Mouse (Mus musculus) monocyte, adult 2 months (primary cell): Measurements from ENCODE around the gene Gpr108.
A peak's percentile ranks its signal among the peaks of the same experiment; 100 is the strongest.

Source experiments
- DNase-seq, 2 experiments: peaks; one replicate each; pipeline ENCODE4 v3.0.0; 2022; ENCODE audit warnings: low spot score in 2 of 2, low read depth in 1 of 2

Gene Gpr108

GRCm38 (mm10) chr17:57246663-57247392, 1.4 kb downstream of the Gpr108 start:
- no peak for DNase-seq

- no peak for DNase-seq
Measured at GRCm38 (mm10) chr17:57245311-57245929, 2.8 kb downstream of the Gpr108 start.

- no peak for DNase-seq
Measured at GRCm38 (mm10) chr17:57243650-57244370, 4.4 kb downstream of the Gpr108 start.

GRCm38 (mm10) chr17:57237181-57237580, 11.1 kb downstream of the Gpr108 start:
- no peak for DNase-seq

GRCm38 (mm10) chr17:57235803-57236202, 12.4 kb downstream of the Gpr108 start:
- no peak for DNase-seq

- no peak for DNase-seq
Measured at GRCm38 (mm10) chr17:57234254-57234928, 13.9 kb downstream of the Gpr108 start.

GRCm38 (mm10) chr17:57233038-57233437, 15.2 kb downstream of the Gpr108 start:
- DNase-seq, result no peak

- DNase-seq, result no peak
Measured at GRCm38 (mm10) chr17:57232200-57232599, 16.0 kb downstream of the Gpr108 start.

GRCm38 (mm10) chr17:57231321-57231771, 16.9 kb downstream of the Gpr108 start:
- DNase-seq, result no peak

- no peak for DNase-seq
Measured at GRCm38 (mm10) chr17:57230728-57231125, 17.5 kb downstream of the Gpr108 start.

GRCm38 (mm10) chr17:57229851-57230727, 18.2 kb downstream of the Gpr108 start:
- DNase-seq, result no peak

GRCm38 (mm10) chr17:57228873-57229272, 19.4 kb downstream of the Gpr108 start:
- no peak for DNase-seq

GRCm38 (mm10) chr17:57228014-57228413, 20.2 kb downstream of the Gpr108 start, which contains the start of gene C3:
Gene C3, minus strand, starts transcription at chr17:57228136.
- DNase-seq, result peak; percentile 42 to 47

GRCm38 (mm10) chr17:57227468-57227867, 20.8 kb downstream of the Gpr108 start:
- no peak for DNase-seq

- DNase-seq, result no peak
Measured at GRCm38 (mm10) chr17:57223313-57223712, 24.9 kb downstream of the Gpr108 start.

- DNase-seq, result no peak
Measured at GRCm38 (mm10) chr17:57221911-57222310, 26.3 kb downstream of the Gpr108 start.

GRCm38 (mm10) chr17:57219884-57220207, 28.4 kb downstream of the Gpr108 start:
- no peak for DNase-seq

- peak; percentile 42 to 77 for DNase-seq
Measured at GRCm38 (mm10) chr17:57219167-57219883, 28.9 kb downstream of the Gpr108 start.

- no peak for DNase-seq
Measured at GRCm38 (mm10) chr17:57218335-57218900, 29.8 kb downstream of the Gpr108 start.
